ENCODE assay signal across 9 mouse cellular contexts in genomic region chr9:120601488-120602171, GRCm38 (mm10). TPM values are rescaled to one million over a fixed set of nuclear protein-coding genes. Genes with fewer than 3 reads are reported as not detected.
DNase-seq lines count a peak whose midpoint lies in the region; ATAC-seq and TF ChIP-seq lines count a peak whose summit lies in the region.
"Had no signal": no experiment of that assay in that cellular context is flagged by ENCODE, and none has a peak within 500 bp of the region (broad histone marks: within the 10 kb centered on the region; RNA-seq: fewer than 3 reads in every experiment).

No protein-coding gene starts in this region.

- no peaks in the 10 kb centered on the region for H3K27me3 ChIP-seq in cerebellum, adult 2 months (ENCODE audit: control insufficient read depth, insufficient read depth, low read length)
- no peaks in the 10 kb centered on the region for H3K27me3 ChIP-seq in forebrain, embryonic 16.5 days (replicated peaks; ENCODE audit: control insufficient read depth, insufficient read depth, low read length)

- no peaks in the 10 kb centered on the region for H3K36me3 ChIP-seq in forebrain, embryonic 16.5 days (ENCODE audit: control insufficient read depth, insufficient read depth)
- H3K36me3 ChIP-seq: midbrain, embryonic 12.5 days had no signal

- H3K9me3 ChIP-seq in forebrain, embryonic 16.5 days (ENCODE audit: control insufficient read depth, low read length) = no peaks in the 10 kb centered on the region
- H3K9me3 ChIP-seq: midbrain, embryonic 12.5 days had no signal

- H3K4me2 ChIP-seq in forebrain, embryonic 16.5 days (ENCODE audit: low read length) = no peak overlapping the region

- H3K27ac ChIP-seq in cerebellum, adult 2 months (ENCODE audit: insufficient read depth, low read length) = no peak overlapping the region
- no peak overlapping the region for H3K27ac ChIP-seq in forebrain, embryonic 16.5 days (ENCODE audit: low read length)

- peaks cover 6% of the 10 kb centered on the region; the same call in 1 of the 2 replicates for H3K4me1 ChIP-seq in cerebellum, adult 2 months (ENCODE audit: control insufficient read depth, insufficient read depth, low read length)
- H3K4me1 ChIP-seq in forebrain, embryonic 16.5 days (replicated peaks; ENCODE audit: control insufficient read depth, insufficient read depth, low read length) = peaks cover 20% of the 10 kb centered on the region

- TF ChIP-seq CTCF in cerebellum, adult 2 months (IDR thresholded peaks at IDR 0.05; ENCODE audit: borderline replicate concordance, insufficient read depth, low read depth, low read length) = peak; percentile 89

- H3K4me3 ChIP-seq in cerebellum, adult 2 months (replicated peaks; ENCODE audit: insufficient read depth, low read depth, low read length) = no peak overlapping the region
- H3K4me3 ChIP-seq in forebrain, embryonic 16.5 days (replicated peaks; ENCODE audit: low read length) = no peak overlapping the region
- H3K4me3 ChIP-seq: midbrain, embryonic 12.5 days had no signal

- no peak for TF ChIP-seq POLR2A in cerebellum, adult 2 months (IDR thresholded peaks at IDR 0.05; ENCODE audit: borderline replicate concordance, insufficient read depth, low read length)

- H3K9ac ChIP-seq in forebrain, embryonic 16.5 days (replicated peaks; ENCODE audit: low read depth, low read length) = no peak overlapping the region

- WGBS in cerebellum, adult 2 months = 15% methylated on average over 17 of the region's 17 CpGs
- 19% methylated on average over 17 of the region's 17 CpGs for WGBS in forebrain, embryonic 16.5 days
- 7% methylated on average over 17 of the region's 17 CpGs for WGBS in large intestine, adult 2 months

- 0 out of 2 replicates have a peak, but pooled peaks have one; percentile 21 for ATAC-seq in forebrain, embryonic 16.5 days
- peak; percentile 72 for ATAC-seq in neutrophil, adult 5-6 weeks (ENCODE audit: extremely low read depth, insufficient number of reproducible peaks, low FRiP score, poor library complexity, severe bottlenecking)

- peak; percentile 89 for DNase-seq in MEL-GATA-1-ER (ENCODE audit: extremely low read depth, low read depth)
- DNase-seq in cerebellum, adult 2 months = peak; percentile 66 to 82
- DNase-seq in heart, postnatal 25 days (ENCODE audit: low spot score) = peak; percentile 29
- DNase-seq in large intestine, adult 2 months (ENCODE audit: low read depth, low spot score) = peak; percentile 50
- DNase-seq in lung, adult 18-20 months = peak; percentile 90 to 93
- peak; percentile 47 to 51 for DNase-seq in thymus, postnatal 36 days

- intact Hi-C loops in heart, postnatal 25 days (cut with DNase I) = loop anchor here (2.0 to 10.0 kb wide), 10 partner anchors 51 to 641 kb away; no protein-coding TSS in a partner anchor

RNA-seq across cellular contexts. Expression of gene Rpl14, which starts 30.4 kb away (rescaled TPM):
- 327 and 353 TPM in 2 replicates for polyA plus RNA-seq in cerebellum, adult 2 months (2012; rRNA removed)
- 400 and 407 TPM in 2 replicates for polyA plus RNA-seq in forebrain, embryonic 16.5 days (2015; fragmentation: Nextera tagmentation; extraction: Ambion mirVana)
- total RNA-seq in heart, postnatal 25 days (2021) = 100 to 1,000 TPM; 281 to 288 TPM
- 605 and 662 TPM in 2 replicates for polyA plus RNA-seq in large intestine, adult 2 months (2012; rRNA removed)
- total RNA-seq in neutrophil, adult 5-6 weeks (2017) = 525 and 587 TPM in 2 replicates

Comparison
In these comparisons a context has a peak if more than half of its experiments do, and no peak if none do; other contexts are left out.
1. DNase-seq: peak in every context shown above with its lines; median percentile 92 in lung, adult 18-20 months; 89 in MEL-GATA-1-ER; 74 in cerebellum, adult 2 months; 50 in large intestine, adult 2 months; 49 in thymus, postnatal 36 days; 29 in heart, postnatal 25 days.